Mouse (Mus musculus) CD4-positive, CD25-positive, alpha-beta regulatory T cell, adult 2 months (primary cell): ENCODE results near the gene Bdh2.

Experiments
- DNase-seq: peaks from one replicate; pipeline ENCODE4 v3.0.0-alpha.2; 2012; ENCODE audit warnings: low read depth, low spot score

Gene Bdh2

GRCm38 (mm10) chr3:135280669-135281415 lies at the start of gene Bdh2:
TSS of gene Bdh2 (plus strand) at chr3:135281221.
- peak; percentile 83 for DNase-seq

GRCm38 (mm10) chr3:135232058-135232457 lies 49.0 kb upstream of the Bdh2 start:
- no peak for DNase-seq

GRCm38 (mm10) chr3:135232462-135232861 lies 48.6 kb upstream of the Bdh2 start:
- no peak for DNase-seq

GRCm38 (mm10) chr3:135245733-135246132 lies 35.3 kb upstream of the Bdh2 start:
- DNase-seq = peak; percentile 56

- no peak for DNase-seq
These were observed 34.2 kb upstream of the Bdh2 start for GRCm38 (mm10) chr3:135246828-135247227.

DNA sequence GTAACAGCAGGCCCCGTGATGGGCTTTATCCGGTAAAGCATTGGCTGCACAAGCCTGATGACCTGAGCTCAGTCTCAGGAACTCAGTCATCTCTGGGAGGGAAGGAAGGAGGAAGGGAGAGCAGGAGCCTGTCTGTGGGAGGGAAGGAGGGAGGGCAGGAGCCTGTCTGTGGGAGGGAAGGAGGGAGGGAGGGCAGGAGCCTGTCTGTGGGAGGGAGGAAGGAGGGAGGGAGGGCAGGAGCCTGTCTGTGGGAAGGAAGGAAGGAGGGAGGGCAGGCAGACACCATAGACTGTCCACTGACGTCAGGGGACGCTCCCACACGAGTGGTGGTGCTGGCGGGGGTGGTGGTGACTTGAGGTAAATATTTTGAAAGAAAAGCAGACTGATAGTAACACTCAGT lies 31.9 kb upstream of the Bdh2 start:
- peak; percentile 53 for DNase-seq

GRCm38 (mm10) chr3:135251825-135252224 lies 29.2 kb upstream of the Bdh2 start:
- DNase-seq = no peak

- no peak for DNase-seq
These were observed 26.2 kb upstream of the Bdh2 start for GRCm38 (mm10) chr3:135254784-135255183.

GRCm38 (mm10) chr3:135258919-135259318 lies 22.1 kb upstream of the Bdh2 start:
- no peak for DNase-seq

- no peak for DNase-seq
These were observed 20.8 kb upstream of the Bdh2 start for GRCm38 (mm10) chr3:135260233-135260632.

DNA sequence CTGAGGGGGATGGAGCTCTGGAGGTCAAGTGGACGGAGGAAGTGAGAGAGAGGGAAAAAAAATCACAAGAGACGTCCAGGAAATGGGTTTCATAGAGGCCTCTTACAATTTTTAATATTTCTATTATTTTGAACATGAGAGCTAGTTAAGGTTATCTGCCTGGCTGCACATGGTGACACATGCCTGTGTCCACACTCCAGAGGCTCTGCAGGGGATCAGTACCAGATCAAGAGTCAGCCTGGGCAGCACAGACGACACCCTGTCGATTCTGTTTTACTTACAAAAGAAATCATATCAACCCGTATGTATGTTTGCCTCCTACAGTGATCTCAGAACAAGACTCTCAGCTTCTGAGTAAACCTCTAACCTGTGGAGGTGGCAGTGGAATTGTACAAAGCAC lies 12.4 kb upstream of the Bdh2 start:
- DNase-seq = no peak

GRCm38 (mm10) chr3:135269391-135269990 lies 11.5 kb upstream of the Bdh2 start:
- no peak for DNase-seq

GRCm38 (mm10) chr3:135272627-135273026 lies 8.4 kb upstream of the Bdh2 start:
- no peak for DNase-seq

DNA sequence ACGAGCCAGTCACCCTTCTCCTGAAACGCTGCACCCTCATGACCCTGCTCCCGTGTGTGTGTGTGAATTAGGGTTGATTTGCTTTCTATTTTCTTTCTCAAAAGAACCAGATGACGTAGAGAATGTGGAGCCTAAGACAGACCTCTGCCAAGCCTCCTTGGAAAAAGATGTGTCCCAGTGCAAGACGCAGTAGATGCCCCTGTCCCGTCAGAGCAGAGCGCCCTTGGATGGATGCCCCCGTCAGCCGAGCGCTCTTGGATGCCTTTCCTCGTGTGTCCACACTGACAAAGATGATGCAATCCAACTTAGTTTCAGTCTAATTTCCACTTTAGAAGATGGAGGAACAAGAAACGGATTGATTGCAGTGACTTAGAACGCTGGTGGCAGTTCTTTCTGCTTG lies 8.0 kb upstream of the Bdh2 start:
- no peak for DNase-seq

DNA sequence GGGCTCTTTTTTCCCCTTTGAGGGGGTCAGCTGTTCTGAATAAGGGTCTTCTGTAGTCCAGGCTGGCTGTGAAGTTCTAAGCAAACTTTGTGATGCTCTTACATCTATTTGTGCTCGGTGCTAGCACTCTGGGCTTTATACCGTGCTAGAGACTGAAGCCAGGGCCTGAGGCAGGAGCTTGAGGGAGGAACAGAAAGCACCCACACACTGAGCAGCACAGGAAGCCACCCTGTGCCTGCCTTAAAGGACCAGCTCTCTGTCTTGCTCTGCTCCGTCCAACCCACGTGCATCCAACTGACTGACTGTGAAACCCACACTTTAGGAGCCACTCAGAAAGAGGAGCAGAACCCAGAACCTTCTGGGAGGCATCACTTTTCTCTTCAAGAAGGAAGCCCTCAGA lies 861 bp upstream of the Bdh2 start:
- DNase-seq = no peak

DNA sequence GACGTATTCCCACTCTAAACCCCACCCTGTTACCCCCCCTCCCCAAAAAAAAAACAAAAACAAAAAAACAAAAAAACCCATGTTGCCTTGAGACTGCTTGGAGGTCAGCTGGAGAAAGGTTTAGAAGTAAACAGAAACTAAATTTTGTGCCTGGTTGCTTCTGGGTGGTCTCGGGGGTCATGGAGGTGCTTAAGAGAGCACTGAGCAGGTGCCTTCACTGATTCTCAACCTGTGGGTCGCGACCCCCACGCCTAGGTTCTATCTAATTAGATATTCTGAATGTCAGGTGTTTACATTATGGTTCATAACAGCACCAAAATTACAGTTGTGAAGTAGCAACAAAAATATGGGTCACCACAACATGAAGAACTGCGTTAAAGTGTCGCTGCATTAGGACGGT lies 680 bp downstream of the Bdh2 start:
- DNase-seq = no peak

GRCm38 (mm10) chr3:135285256-135285655 lies 4.2 kb downstream of the Bdh2 start:
- DNase-seq = no peak

DNA sequence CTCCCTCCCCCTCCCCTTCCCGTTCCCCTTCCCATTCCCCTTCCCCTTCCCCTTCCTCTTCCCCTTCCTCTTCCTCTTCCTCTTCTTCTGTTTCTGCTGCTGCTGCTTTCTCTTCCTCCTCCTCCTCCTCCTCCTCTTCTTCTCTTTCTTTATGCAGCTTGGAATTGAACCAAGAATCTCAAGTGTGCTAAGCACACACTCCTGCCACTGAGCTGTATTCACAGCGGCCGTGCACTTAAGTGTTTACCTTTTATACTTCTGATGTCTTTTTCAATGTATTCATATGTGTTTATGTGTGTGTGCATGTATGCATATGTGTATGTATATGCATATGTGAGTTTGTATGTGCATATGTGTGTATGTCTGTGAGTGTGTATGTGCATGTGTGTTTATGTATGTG lies 4.8 kb downstream of the Bdh2 start:
- no peak for DNase-seq

- DNase-seq = no peak
These were observed 7.2 kb downstream of the Bdh2 start for GRCm38 (mm10) chr3:135288138-135288750.

DNA sequence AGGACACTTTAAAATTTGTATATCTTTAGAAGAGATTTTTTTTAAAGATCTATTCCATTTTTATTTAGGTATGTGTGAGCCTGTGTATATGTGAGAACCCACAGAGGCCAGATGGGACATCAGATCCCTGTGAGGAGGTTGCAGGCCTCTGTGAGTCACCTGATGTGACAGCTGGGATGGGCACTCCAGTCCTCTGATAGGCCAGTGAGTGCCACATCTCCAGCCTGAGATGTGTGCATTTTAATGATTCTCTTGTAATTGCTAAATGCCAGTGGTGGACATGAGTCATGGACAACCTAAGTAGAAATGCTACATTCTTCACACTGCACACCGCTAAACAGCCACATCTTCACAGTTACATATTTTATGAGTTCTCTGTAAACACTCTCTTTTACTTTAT lies 8.1 kb downstream of the Bdh2 start:
- DNase-seq = no peak

DNA sequence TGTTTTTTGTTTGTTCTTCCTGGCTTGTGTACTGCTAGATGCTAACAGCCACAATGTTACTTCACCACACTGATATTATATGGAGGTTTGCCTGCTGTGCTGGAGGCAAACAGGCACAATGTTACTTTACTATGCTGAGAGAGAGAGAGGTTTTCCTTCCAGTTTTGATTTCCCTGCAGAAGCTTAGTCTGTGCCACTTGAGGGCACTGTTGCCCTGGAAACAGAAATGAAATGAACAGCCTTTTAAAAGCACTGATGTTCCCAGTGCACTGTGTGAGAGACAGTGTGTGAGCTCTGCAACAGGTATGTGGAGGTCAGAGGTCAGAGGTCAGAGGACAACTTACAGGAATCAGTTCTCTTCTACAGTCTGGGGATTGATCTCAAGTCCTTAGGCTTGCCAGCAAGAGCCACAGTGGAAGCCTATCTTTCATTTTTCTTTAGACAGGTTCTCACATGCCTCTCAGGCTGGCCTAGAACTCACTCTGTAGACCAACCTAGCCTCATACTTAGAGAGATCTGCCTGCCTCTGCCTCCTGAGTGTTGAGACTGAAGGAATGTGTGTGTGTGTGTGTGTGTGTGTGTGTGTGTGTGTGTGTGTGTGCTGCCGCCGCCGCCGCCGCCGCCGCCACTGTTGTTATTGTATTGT lies 9.4 kb downstream of the Bdh2 start:
- DNase-seq = peak; percentile 83

GRCm38 (mm10) chr3:135293703-135294102 lies 12.7 kb downstream of the Bdh2 start:
- no peak for DNase-seq

- no peak for DNase-seq
These were observed 14.5 kb downstream of the Bdh2 start for GRCm38 (mm10) chr3:135295559-135295958.
